9 mouse cellular contexts compared by ENCODE assay signal in the genomic region with DNA sequence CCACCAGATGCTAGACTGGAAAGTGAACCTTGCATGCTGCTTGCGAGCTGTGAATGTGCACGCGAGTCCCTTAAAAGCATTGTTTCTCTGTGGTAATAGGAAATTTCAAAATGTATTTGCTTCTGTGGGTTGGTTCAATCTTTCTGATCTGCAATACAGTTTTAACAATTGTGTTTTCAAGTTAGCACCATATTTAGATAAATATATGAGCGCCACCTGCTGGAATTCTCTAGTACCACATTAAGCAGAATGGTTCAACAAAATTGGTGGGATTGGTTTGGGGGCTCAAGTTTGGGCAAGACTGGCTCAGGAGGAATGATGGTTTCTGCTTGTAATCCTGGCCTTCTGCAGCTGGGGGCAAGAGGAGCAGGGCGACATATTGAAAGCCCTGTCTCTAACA. TPM values are rescaled to one million over a fixed set of nuclear protein-coding genes. Genes with fewer than 3 reads are reported as not detected.
DNase-seq lines count a peak whose midpoint lies in the region; ATAC-seq lines count a peak whose summit lies in the region.
"Had no signal": no experiment of that assay in that cellular context is flagged by ENCODE, and none has a peak within 500 bp of the region (broad histone marks: within the 10 kb centered on the region; RNA-seq: fewer than 3 reads in every experiment).

No protein-coding gene starts in this region.

- no peak overlapping the region for H3K9ac ChIP-seq in hindbrain, embryonic 11.5 days (ENCODE audit: low read depth, low read length)
- no peak overlapping the region for H3K9ac ChIP-seq in hindbrain, embryonic 13.5 days
- H3K9ac ChIP-seq: limb, embryonic 15.5 days had no signal

- H3K27me3 ChIP-seq in hindbrain, embryonic 11.5 days (ENCODE audit: control insufficient read depth, insufficient read depth, low read length), result no peaks in the 10 kb centered on the region
- no peaks in the 10 kb centered on the region for H3K27me3 ChIP-seq in hindbrain, embryonic 13.5 days
- H3K27me3 ChIP-seq: limb, embryonic 15.5 days had no signal

- ATAC-seq in hindbrain, embryonic 11.5 days (ENCODE audit: low FRiP score), result no peak
- ATAC-seq in hindbrain, embryonic 13.5 days (ENCODE audit: low FRiP score), result no peak

- H3K27ac ChIP-seq in hindbrain, embryonic 11.5 days (ENCODE audit: low read depth, low read length), result no peak overlapping the region
- H3K27ac ChIP-seq in hindbrain, embryonic 13.5 days, result no peak overlapping the region
- H3K27ac ChIP-seq: limb, embryonic 15.5 days had no signal

- H3K4me1 ChIP-seq in hindbrain, embryonic 11.5 days (replicated peaks; ENCODE audit: control insufficient read depth, insufficient read depth, low read length), result no peaks in the 10 kb centered on the region
- H3K4me1 ChIP-seq in hindbrain, embryonic 13.5 days (replicated peaks), result 0 out of 2 replicates have a peak, but pooled peaks cover 3% of the 10 kb centered on the region
- H3K4me1 ChIP-seq: limb, embryonic 15.5 days had no signal

- no peak overlapping the region for H3K4me3 ChIP-seq in hindbrain, embryonic 11.5 days (ENCODE audit: low read depth, low read length)
- H3K4me3 ChIP-seq in hindbrain, embryonic 13.5 days, result no peak overlapping the region
- H3K4me3 ChIP-seq: limb, embryonic 15.5 days had no signal

- H3K4me2 ChIP-seq in hindbrain, embryonic 11.5 days (replicated peaks; ENCODE audit: low read depth, low read length), result no peak overlapping the region
- H3K4me2 ChIP-seq in hindbrain, embryonic 13.5 days, result no peak overlapping the region
- H3K4me2 ChIP-seq: limb, embryonic 15.5 days had no signal

- H3K36me3 ChIP-seq in hindbrain, embryonic 11.5 days (ENCODE audit: control insufficient read depth, insufficient read depth, low read length), result no peaks in the 10 kb centered on the region
- no peaks in the 10 kb centered on the region for H3K36me3 ChIP-seq in hindbrain, embryonic 13.5 days
- H3K36me3 ChIP-seq: limb, embryonic 15.5 days had no signal

- WGBS in hindbrain, embryonic 11.5 days, result 58% methylated on average over 5 of the region's 5 CpGs
- 49% methylated on average over 5 of the region's 5 CpGs for WGBS in hindbrain, embryonic 13.5 days

- no peaks in the 10 kb centered on the region for H3K9me3 ChIP-seq in hindbrain, embryonic 11.5 days (ENCODE audit: control insufficient read depth, low read length)
- no peaks in the 10 kb centered on the region for H3K9me3 ChIP-seq in hindbrain, embryonic 13.5 days
- H3K9me3 ChIP-seq: limb, embryonic 15.5 days had no signal

- DNase-seq in hindbrain, embryonic 11.5 days (ENCODE audit: low spot score), result peak; percentile 75
- DNase-seq in A20 (ENCODE audit: low read depth, low spot score), result peak; percentile 43
- peak; percentile 61 for DNase-seq in MN1 (ENCODE audit: low spot score)
- peak; percentile 41 for DNase-seq in embryo, embryonic 9.5 days (ENCODE audit: extremely low spot score)
- peak; percentile 23 to 75 for DNase-seq in layer of hippocampus, postnatal 25 days (ENCODE audit: extremely low spot score in 1 of 2, low spot score in 1 of 2)
- DNase-seq in right cerebral cortex, postnatal 10 days (ENCODE audit: low spot score in 2 of 2), result peak; percentile 37 to 54
- no peak for DNase-seq in gastrocnemius, postnatal 14 days

- intact Hi-C loops in gastrocnemius, postnatal 14 days (cut with DNase I; ENCODE audit: low total_unique reads), result loop anchor here (10.0 kb wide), 1 partner anchor 894 kb away; no protein-coding TSS in a partner anchor

RNA-seq across cellular contexts. Expression of a gene that starts 46.6 kb away (rescaled TPM):
- not detected in 2 replicates for polyA plus RNA-seq in hindbrain, embryonic 11.5 days (2014; fragmentation: Nextera tagmentation; extraction: Ambion mirVana)
- polyA plus RNA-seq in hindbrain, embryonic 13.5 days (2015; fragmentation: Nextera tagmentation; extraction: Ambion mirVana), result not detected in 2 replicates
- total RNA-seq in layer of hippocampus, postnatal 25 days (2021), result under 1 TPM in 1 of 2 experiments, not detected in 1; 0.27 TPM
- not detected for total RNA-seq in gastrocnemius, postnatal 14 days (2021)
- polyA plus RNA-seq: limb, embryonic 15.5 days had no signal
